Mouse (Mus musculus): ENCODE measurements around the gene Sepsecs. TPM values are rescaled to one million over a fixed set of nuclear protein-coding genes. Genes with fewer than 3 reads are reported as not detected.
A peak's percentile ranks its signal among the peaks of the same experiment; 100 is the strongest.

Sepsecs gene
- total RNA-seq, 2 experiments from 2014 or later: 10.3 to 10.6 TPM

GRCm38 (mm10) chr5:52616549-52616948 lies 53.0 kb downstream of the Sepsecs start:
- intact Hi-C loops (cut with DNase I): loop anchor here (5.0 kb wide), 1 partner anchor 49 kb away; the partner anchor contains the start of gene Lgi2

GRCm38 (mm10) chr5:52615421-52615820 lies 54.1 kb downstream of the Sepsecs start:
- intact Hi-C loops (cut with DNase I): loop anchor here (5.0 kb wide), 1 partner anchor 48 kb away; the partner anchor contains the start of gene Lgi2
- DNase-seq (ENCODE audit: extremely low spot score in 1 of 2, low spot score in 2 of 2): no peak

More at GRCm38 (mm10) chr5:52616549-52616948, 53.0 kb downstream of the Sepsecs start:
- peak; percentile 51 to 57 for DNase-seq (ENCODE audit: extremely low spot score in 1 of 2, low spot score in 2 of 2)

- DNase-seq (ENCODE audit: extremely low spot score in 1 of 2, low spot score in 2 of 2): no peak
- intact Hi-C loops (cut with DNase I): loop anchor here (5.0 kb wide), 1 partner anchor 47 kb away; the partner anchor contains the start of gene Lgi2
These were observed 54.8 kb downstream of the Sepsecs start for GRCm38 (mm10) chr5:52614686-52615085.

- intact Hi-C loops (cut with DNase I): no loop called here
- no peak for DNase-seq (ENCODE audit: extremely low spot score in 1 of 2, low spot score in 2 of 2)
These were observed 56.7 kb downstream of the Sepsecs start for GRCm38 (mm10) chr5:52612776-52613175.

- intact Hi-C loops (cut with DNase I): no loop called here
- no peak for DNase-seq (ENCODE audit: extremely low spot score in 1 of 2, low spot score in 2 of 2)
These were observed 58.1 kb downstream of the Sepsecs start for GRCm38 (mm10) chr5:52611315-52611895.

GRCm38 (mm10) chr5:52610306-52610705 lies 59.2 kb downstream of the Sepsecs start:
- intact Hi-C loops (cut with DNase I): no loop called here
- DNase-seq (ENCODE audit: extremely low spot score in 1 of 2, low spot score in 2 of 2): no peak

GRCm38 (mm10) chr5:52609672-52610071 lies 59.8 kb downstream of the Sepsecs start:
- intact Hi-C loops (cut with DNase I): no loop called here
- DNase-seq (ENCODE audit: extremely low spot score in 1 of 2, low spot score in 2 of 2): peak in 1 of 2 experiments; percentile 57

- DNase-seq (ENCODE audit: extremely low spot score in 1 of 2, low spot score in 2 of 2): no peak
- intact Hi-C loops (cut with DNase I): no loop called here
These were observed 64.9 kb downstream of the Sepsecs start for GRCm38 (mm10) chr5:52604582-52605041.

GRCm38 (mm10) chr5:52590612-52591011 lies 78.9 kb downstream of the Sepsecs start:
- DNase-seq (ENCODE audit: extremely low spot score in 1 of 2, low spot score in 2 of 2): no peak
- intact Hi-C loops (cut with DNase I): no loop called here

Other genes with a start within 250 kb of the Sepsecs start
- 10 to 100 TPM; 33.1 to 35.6 TPM for gene Ccdc149, start 198.2 kb downstream of the Sepsecs start, total RNA-seq (2021)
- 10 to 100 TPM; 61.1 to 65.1 TPM for gene Lgi2, start 103.2 kb downstream of the Sepsecs start, total RNA-seq (2021)
- gene Pi4k2b, start 71.9 kb upstream of the Sepsecs start, total RNA-seq (2021): 1 to 10 TPM; 2.4 to 2.8 TPM
- 10 to 100 TPM in 1 of 2 experiments, 1 to 10 TPM in 1; 8.4 to 10.2 TPM for gene Zcchc4, start 105.7 kb upstream of the Sepsecs start, total RNA-seq (2021)
- gene Anapc4, start 164.3 kb upstream of the Sepsecs start, total RNA-seq (2021): 10 to 100 TPM; 80.5 to 83.1 TPM

All from left cerebral cortex, postnatal 10 days (tissue).